Mouse (Mus musculus) kidney, postnatal 4 days (tissue): ENCODE measurements around the gene Shroom3.

Experiments used
- DNase-seq, 2 experiments: peaks; one replicate each; pipeline ENCODE4 v3.0.0; 2021; ENCODE audit warnings: mixed read lengths in 2 of 2

Gene Shroom3

DNA sequence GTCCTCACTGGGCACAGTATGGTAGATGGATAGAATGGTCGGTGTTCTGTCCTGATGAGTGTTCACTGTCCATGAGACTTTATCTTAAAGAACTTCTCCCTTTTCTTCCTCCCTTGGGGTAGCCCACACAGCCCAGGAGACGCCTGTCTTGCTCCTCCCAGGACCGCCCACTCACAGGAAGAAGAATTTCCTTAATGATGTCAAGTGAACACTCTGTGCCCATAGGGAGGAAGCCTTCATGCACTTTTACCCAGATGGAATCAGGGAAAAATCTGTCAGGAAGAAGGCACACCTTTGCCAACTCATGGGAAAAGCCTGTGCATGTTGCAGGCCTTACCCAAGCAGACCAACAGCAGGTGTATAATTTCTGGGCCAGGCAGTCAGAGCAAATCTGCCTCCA lies 174.9 kb downstream of the Shroom3 start:
- DNase-seq, result no peak

- DNase-seq, result no peak
Measured at GRCm38 (mm10) chr5:92858576-92858975, 175.3 kb downstream of the Shroom3 start.

DNA sequence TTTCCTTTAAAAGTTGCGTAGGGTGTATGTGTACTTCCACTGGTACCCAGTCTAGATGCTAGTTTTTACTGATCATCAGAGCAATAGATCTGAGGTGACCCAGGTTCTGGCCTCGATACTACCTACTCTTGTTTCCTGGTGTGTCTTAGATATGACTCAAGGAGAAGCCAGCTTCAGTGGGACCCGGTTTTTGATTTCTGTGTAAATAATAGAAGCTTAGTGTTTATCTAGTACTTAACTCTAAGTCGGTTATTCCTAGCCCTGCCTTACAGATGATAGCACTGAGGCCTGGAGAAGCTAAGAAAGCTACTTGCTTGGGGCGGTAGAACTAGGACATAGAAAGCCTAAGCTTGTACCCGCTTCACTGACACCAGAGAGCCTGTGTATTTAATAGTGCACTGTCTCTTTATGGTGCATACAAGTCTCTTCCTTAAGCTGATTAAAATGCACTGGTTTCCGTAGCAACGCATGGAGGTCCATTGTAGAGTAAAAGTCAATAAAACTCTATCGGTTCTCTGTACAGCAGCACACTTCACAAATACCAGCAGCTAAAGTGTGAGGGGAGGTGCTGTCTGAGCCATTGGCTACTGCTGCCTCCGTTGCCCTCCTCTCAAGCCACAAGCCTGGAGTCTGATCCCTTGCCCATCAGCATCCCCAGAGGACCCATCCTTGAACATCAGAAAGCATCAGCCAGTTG lies 178.3 kb downstream of the Shroom3 start:
- no peak for DNase-seq

GRCm38 (mm10) chr5:92865090-92865489 lies 181.9 kb downstream of the Shroom3 start:
- DNase-seq, result no peak

DNA sequence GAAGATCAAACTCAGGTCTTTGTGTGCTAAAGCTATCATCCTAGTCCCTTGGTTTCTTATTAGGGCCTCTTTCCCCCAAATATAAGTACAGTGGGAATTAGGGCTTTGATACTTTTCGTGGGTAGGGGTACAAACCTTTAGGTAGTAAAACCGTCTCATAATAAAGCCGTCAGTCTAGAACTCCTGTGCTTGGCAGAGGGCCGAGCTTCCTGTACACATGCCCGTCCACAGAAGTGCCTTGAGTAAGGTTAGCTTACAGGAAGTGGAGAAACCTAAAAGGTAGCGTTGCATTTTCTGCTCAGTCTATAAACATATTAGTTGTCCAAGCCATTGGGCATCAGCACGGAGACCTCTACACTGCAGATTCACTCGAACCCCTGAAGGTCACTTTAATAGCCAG lies 183.3 kb downstream of the Shroom3 start:
- no peak for DNase-seq

DNA sequence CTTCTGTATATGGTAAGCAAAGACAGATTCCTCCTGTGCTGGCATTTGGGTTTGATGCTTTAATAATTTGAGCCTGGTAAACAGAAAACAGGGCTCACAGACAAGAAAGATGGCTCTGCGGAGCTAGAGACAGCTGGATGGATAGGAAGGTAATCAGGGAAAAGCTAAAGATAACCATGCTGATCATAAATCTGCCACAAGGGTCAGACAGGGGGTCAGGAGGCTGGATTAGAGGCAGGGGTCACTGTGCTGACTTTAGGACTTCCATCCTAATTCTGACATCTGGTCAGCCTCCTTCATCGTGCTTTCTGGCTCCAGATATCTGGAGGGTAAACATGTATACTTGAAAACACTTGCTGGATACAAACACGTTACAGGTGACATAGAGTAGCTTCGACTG lies 184.0 kb downstream of the Shroom3 start:
- no peak for DNase-seq

DNA sequence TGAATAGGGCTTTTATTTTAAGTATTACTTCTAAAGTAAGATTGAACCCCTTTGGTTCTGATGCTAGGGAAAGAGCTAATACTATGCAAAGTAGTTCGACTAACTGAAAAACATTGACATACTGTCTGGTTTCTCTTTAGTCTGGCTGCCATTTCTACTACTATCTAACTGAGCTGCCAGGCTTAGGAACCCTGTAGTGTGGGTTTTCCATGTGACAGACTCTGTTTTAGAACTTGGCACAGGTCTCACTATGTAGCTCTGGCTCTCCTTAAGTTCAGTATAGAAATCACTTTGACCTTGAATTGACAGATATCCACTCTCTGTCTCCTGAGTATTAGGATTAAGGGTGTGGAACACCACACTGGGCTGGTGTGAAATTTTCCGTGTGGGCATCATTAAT lies 185.0 kb downstream of the Shroom3 start:
- no peak for DNase-seq

GRCm38 (mm10) chr5:92871048-92871447 lies 187.8 kb downstream of the Shroom3 start:
- no peak for DNase-seq

GRCm38 (mm10) chr5:92872182-92872581 lies 188.9 kb downstream of the Shroom3 start:
- DNase-seq, result peak; percentile 27 to 43

GRCm38 (mm10) chr5:92872991-92873390 lies 189.8 kb downstream of the Shroom3 start:
- no peak for DNase-seq

DNA sequence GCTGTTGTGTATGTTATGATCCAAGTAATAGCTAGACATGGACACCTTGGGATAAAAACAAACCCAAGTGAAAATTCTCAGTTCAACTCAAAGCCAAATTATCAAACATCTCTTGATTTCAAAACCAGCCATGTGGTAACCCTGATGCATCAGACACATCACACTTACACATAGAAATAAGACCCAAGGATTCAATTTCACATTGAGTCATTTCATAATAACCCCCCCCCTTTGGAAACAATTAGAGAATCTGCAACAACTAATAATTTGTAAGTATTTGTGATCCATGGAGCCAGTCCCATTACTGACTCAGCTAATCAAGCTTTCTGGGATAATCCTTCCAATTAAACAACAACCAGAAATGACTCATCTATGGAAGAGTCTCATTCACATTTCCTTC lies 190.3 kb downstream of the Shroom3 start:
- DNase-seq, result no peak

DNA sequence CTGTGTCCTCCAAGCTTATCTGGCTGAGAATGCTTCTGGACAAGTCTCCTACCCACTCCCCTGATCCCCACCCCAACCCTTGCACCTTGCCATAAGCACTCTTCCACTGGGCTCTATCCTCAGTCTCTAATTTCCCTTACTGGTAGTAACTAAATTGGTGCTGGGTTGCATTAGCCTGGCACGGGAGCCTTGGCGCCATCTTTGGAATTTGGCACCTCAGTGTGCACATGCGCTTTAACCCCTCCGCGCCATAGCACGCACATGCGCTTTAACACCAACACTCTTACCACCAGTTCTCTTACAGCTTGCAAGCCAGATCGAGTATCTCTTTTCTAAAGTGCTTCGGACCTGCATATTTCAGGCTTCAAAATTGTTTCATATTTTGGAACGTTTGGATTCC lies 192.6 kb downstream of the Shroom3 start:
- no peak for DNase-seq

DNA sequence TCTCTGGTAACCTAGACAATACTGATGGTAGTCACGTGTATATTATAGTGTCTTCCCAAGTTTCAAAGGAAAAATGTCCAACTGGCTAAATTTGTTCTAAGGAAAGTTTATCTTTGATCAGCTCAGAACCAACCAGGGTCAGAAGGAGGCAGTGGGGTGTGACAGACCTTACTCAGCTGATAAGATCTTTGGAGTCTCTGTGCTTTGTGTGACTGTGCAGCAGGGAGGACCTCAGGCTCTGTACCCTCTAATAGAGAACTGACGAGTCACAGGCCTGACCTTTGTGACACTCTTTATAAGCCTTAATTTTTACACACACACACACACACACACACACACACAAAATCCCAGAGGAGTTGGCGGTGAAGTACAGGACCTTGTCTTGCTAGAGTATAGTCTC lies 193.9 kb downstream of the Shroom3 start:
- DNase-seq, result no peak

DNA sequence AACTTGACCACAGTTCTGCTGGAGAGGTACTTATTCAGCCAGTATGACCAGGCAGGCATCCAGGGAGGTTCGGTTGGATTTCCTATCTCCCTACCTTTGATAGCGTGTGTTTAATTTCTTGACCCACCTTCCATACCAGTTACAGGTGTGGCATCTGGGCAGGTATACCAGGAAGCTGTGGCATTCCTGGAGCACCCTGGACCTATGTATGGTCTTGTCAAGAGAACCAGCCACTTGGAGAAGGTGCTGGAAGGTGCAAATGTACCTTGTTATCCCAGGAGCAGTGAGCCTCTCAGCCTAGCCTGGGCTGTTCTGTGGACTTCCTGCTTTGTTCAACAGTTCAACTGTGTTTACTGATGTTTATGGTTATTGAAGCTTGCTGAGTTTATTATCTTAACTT lies 197.2 kb downstream of the Shroom3 start:
- DNase-seq, result no peak

DNA sequence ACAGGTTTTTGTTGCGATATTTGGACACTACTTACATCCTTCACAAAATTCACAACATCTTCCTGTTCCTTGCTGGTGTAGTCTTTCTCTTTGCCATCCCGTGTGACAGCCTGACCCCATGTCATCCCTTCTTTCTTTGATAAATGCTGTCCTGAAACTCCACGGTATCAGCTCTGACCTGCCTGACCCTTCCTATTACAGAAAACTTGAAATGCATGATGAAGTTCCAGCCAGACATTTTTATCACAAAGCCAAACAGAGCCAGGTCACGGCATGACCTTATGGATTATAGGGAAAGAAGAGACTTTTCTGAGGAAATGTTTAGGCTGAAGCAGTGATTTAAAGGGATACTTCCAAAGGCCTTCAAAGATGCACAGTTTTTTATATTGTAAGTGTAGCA lies 197.7 kb downstream of the Shroom3 start:
- DNase-seq, result no peak

GRCm38 (mm10) chr5:92886141-92886540 lies 202.9 kb downstream of the Shroom3 start:
- peak; percentile 59 to 71 for DNase-seq

DNA sequence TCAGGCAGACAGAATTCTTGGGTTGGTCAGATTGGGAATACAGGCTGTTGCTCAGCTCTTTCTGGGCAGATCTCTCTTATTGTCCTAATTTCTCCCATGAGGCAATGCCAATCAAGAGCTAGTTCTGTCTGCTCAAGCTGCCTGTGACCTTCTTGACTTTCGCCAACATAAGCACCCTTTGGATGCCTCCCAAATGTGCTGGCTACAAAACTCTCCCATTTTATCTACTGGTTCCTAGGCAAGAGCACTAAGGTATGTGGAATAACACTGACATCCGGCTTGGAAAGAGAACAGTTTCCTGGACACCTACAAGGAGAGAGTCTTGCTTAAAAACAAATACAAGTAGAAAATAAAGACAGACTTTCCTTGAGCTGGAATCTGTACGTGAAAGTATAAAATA lies 204.3 kb downstream of the Shroom3 start:
- no peak for DNase-seq

GRCm38 (mm10) chr5:92888628-92889241 lies 205.5 kb downstream of the Shroom3 start:
- DNase-seq, result no peak

- no peak for DNase-seq
Measured at GRCm38 (mm10) chr5:92890902-92891301, 207.7 kb downstream of the Shroom3 start.

DNA sequence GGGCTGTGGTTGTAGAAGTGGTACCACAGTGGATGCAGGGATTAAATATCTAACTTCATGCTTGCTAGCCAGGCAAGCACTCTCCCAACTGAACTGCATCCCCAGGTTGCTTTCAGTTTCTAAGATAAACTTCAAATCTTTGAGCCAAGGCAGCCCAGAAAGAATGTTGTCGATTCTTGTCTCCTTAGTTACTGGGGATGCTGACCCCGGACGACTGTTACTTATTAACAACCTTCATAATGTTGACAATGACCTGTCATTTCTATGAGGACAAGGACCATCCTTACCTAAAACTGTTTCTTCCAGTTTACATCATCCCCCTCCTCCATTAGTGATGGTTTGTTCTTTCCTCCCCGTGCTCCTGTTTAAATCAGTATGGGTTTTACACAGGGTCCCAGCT lies 210.0 kb downstream of the Shroom3 start:
- no peak for DNase-seq

DNA sequence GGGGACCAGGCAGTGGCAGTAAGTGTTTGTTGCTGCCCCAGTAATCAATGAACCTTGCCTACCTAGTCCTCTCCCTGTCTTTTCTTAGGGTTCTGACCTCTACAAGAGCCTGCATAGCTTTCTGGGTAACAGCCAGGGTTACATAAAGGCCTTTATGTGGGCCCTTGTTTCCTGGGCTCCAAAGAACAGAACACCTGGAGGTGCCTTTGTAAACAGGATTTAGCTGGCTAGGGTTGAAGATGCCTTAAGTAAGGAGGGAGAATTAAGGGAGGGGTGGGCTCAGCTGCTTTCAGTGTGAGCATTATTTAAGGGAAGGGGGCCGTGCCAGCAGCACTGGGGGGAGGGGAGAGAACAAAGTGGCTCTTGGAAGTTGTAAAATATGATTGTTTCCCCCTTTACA lies 210.5 kb downstream of the Shroom3 start:
- no peak for DNase-seq

DNA sequence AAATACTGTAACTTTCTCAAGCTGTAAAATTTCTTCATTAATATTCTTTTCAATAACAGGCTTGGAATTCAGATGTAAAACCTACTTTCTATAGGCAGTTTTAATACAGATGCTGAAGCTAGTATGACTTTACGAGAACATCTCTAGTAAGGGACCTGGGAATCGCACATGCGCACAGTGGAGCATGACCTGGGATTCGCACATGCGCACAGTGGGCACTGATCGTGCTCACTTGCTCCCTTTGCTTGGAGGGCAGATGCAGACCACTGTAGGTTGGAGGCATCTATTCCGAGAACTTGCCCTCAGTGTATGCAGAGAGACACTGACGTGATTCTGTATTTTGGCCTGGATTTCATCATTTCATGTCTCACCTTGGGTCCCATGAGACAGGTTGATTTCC lies 212.6 kb downstream of the Shroom3 start:
- no peak for DNase-seq

DNA sequence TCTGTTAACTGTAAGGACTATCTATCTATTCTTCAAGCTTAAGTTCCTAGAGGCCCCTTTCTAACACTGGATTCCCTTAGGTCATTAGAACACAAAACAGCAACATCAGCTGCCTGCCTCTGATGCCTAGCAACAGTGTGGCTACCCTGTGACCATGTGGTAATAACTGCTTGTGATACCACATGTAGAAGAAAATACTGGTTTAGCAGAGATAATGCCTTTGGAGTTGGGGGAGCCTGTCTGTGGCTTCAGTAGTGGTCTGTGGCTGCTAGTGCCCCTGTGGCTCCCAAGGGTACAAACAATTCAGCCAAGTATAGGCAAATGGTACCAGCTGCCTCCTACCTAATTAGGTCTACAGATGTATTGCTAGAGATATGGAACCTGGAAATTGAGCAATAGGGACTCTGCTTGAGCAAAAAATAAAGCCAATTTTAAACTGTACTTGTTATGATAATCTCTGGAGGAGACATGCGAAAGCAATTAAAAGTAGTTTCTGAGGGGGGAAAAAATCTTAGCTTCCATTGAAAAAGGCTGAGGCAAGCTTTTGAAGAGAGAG lies 213.6 kb downstream of the Shroom3 start:
- no peak for DNase-seq
